Mouse (Mus musculus) hindbrain, postnatal 0 days (tissue): Measurements from ENCODE around the gene Bglap3. TPM values are rescaled to one million over a fixed set of nuclear protein-coding genes. Genes with fewer than 3 reads are reported as not detected.
A peak's percentile ranks its signal among the peaks of the same experiment; 100 is the strongest.
"Not testable (repeated sequence)": the region's sequence is repeated elsewhere in the genome, so short reads cannot be mapped to it uniquely, and the experiment has no call there.

Experiments used
- ATAC-seq: fragments of 200-750 bp; cut with Nextera tagmentation; 2 replicates; pipeline ENCODE4 v1.8.0; 2017; ENCODE audit warnings: mild to moderate bottlenecking, moderate TSS enrichment, moderate library complexity
- DNase-seq: peaks from one replicate; pipeline ENCODE4 v3.0.0-alpha.2; 2015; ENCODE audit warnings: low spot score
- H3K27ac ChIP-seq: fragments of 300-500 bp; sonication (generic); 2 replicates; pipeline ENCODE4 v1.5.1; 2014; ENCODE audit warnings: mild to moderate bottlenecking
- H3K27me3 ChIP-seq: fragments of 300-500 bp; sonication (generic); 2 replicates; pipeline ENCODE4 v1.6.1; 2014; ENCODE audit warnings: low read length, mixed read lengths; ENCODE audit not compliant: insufficient read depth
- H3K36me3 ChIP-seq: fragments of 300-500 bp; sonication (generic); 2 replicates; pipeline ENCODE4 v1.6.1; 2014; ENCODE audit warnings: low read length, mixed read lengths; ENCODE audit not compliant: insufficient read depth
- H3K4me1 ChIP-seq: fragments of 300-500 bp; sonication (generic); 2 replicates; pipeline ENCODE4 v1.6.1; 2014; ENCODE audit warnings: antibody characterized with exemption, low read length, mixed read lengths; ENCODE audit not compliant: insufficient read depth
- H3K4me2 ChIP-seq: fragments of 300-500 bp; sonication (generic); 2 replicates; pipeline ENCODE4 v1.6.1; 2014; ENCODE audit warnings: low read depth, mild to moderate bottlenecking, low read length, moderate library complexity, mixed read lengths
- H3K4me3 ChIP-seq: fragments of 300-500 bp; sonication (generic); 2 replicates; pipeline ENCODE4 v1.5.1; 2014; ENCODE audit warnings: low read length
- H3K9ac ChIP-seq: fragments of 300-500 bp; sonication (generic); replicated peaks from 2 replicates; pipeline ENCODE4 v1.6.1; 2014; ENCODE audit warnings: mild to moderate bottlenecking, low read length, moderate library complexity, mixed read lengths
- H3K9me3 ChIP-seq: fragments of 300-500 bp; sonication (generic); 2 replicates; pipeline ENCODE4 v1.6.1; 2016; ENCODE audit warnings: low read length, mixed read lengths
- CTCF ChIP-seq: IDR thresholded peaks from 2 replicates; pipeline ENCODE4 v1.5.1; 2016; ENCODE audit warnings: antibody characterized with exemption, control low read depth, low read depth
- WGBS: fragments of 180-500 bp; shearing (Covaris S2); extraction: QIAGEN DNeasy Blood & Tissue Kit; methylation state at CpG from one replicate; pipeline ENCODE4 v1.1.7; 2014; 5-methylcytosine and 5-hydroxymethylcytosine counted together
- polyA plus RNA-seq: library from polyadenylated mRNA; unstranded; fragments of >200 nt; fragmentation: Nextera tagmentation; extraction: Ambion mirVana; gene quantifications from 2 replicates; pipeline ENCODE4 v1.2.1, GENCODE M21; 2015
- total RNA-seq: library from RNA; depleted of rRNA; stranded (reverse); fragments of >200 nt; gene quantifications from 2 replicates; pipeline ENCODE4 v1.2.3, GENCODE M21; 2014; rRNA removed

Bglap3 gene
- total RNA-seq (not detected in 2 replicates), polyA plus RNA-seq (0.15 TPM in 1 of 2 replicates, not detected in the other)

- H3K36me3 ChIP-seq, H3K4me2 ChIP-seq, ATAC-seq, H3K4me1 ChIP-seq, H3K9me3 ChIP-seq, H3K9ac ChIP-seq, H3K27ac ChIP-seq, DNase-seq, H3K27me3 ChIP-seq, H3K4me3 ChIP-seq: not testable (repeated sequence)
- WGBS = 94% methylated on average over 9 of the region's 9 CpGs
Measured at GRCm38 (mm10) chr3:88372643-88373042, at the start of gene Bglap3. Bglap3 (minus strand) TSS chr3:88372743.

GRCm38 (mm10) chr3:88422020-88422720 lies 49.6 kb upstream of the Bglap3 start:
- peak overlapping the region; percentile 16; the same call in 1 of the 2 replicates for H3K4me2 ChIP-seq
- no peak overlapping the region for H3K9ac ChIP-seq
- no peak overlapping the region; the same call in 1 of the 2 replicates for H3K4me3 ChIP-seq
- peak overlapping the region; percentile 32; the same call in 1 of the 2 replicates for H3K27ac ChIP-seq
- no peaks in the 10 kb centered on the region for H3K27me3 ChIP-seq
- TF ChIP-seq CTCF = peak; percentile 13; the same call in 1 of the 2 replicates
- ATAC-seq (peak; percentile 11; the same call in 1 of the 2 replicates), DNase-seq (peak; percentile 72)
- WGBS = 29% methylated on average over 9 of the region's 9 CpGs
- H3K9me3 ChIP-seq = no peaks in the 10 kb centered on the region
- peaks cover 23% of the 10 kb centered on the region; the same call in 1 of the 2 replicates for H3K36me3 ChIP-seq
- H3K4me1 ChIP-seq = peaks cover 10% of the 10 kb centered on the region

- Histone ChIP-seq H3K4me1 (peaks cover 10% of the 10 kb centered on the region), H3K9me3 (no peaks in the 10 kb centered on the region), H3K27me3 (no peaks in the 10 kb centered on the region), H3K4me3 (no peak overlapping the region), H3K36me3 (peaks cover 28% of the 10 kb centered on the region), H3K9ac (no peak overlapping the region), H3K27ac (no peak overlapping the region), H3K4me2 (no peak overlapping the region)
- DNase-seq (no peak), ATAC-seq (no peak)
- 96% methylated on average over 19 of the region's 19 CpGs for WGBS
- no peak for TF ChIP-seq CTCF
Measured at GRCm38 (mm10) chr3:88420771-88421170, 48.2 kb upstream of the Bglap3 start.

- no peak overlapping the region for H3K27ac ChIP-seq
- H3K36me3 ChIP-seq = peaks cover 38% of the 10 kb centered on the region
- TF ChIP-seq CTCF = no peak
- peaks cover 5% of the 10 kb centered on the region; the same call in 1 of the 2 replicates for H3K4me1 ChIP-seq
- H3K9ac ChIP-seq = no peak overlapping the region
- H3K4me3 ChIP-seq = no peak overlapping the region
- no peaks in the 10 kb centered on the region for H3K27me3 ChIP-seq
- WGBS = 86% methylated on average over 6 of the region's 6 CpGs
- H3K9me3 ChIP-seq = no peaks in the 10 kb centered on the region
- H3K4me2 ChIP-seq = no peak overlapping the region
- ATAC-seq (no peak), DNase-seq (no peak)
Measured at GRCm38 (mm10) chr3:88418016-88418415, 45.5 kb upstream of the Bglap3 start.

- Histone ChIP-seq H3K4me2 (no peak overlapping the region), H3K36me3 (peaks cover 47% of the 10 kb centered on the region), H3K9ac (no peak overlapping the region), H3K4me3 (no peak overlapping the region), H3K4me1 (no peaks in the 10 kb centered on the region), H3K9me3 (no peaks in the 10 kb centered on the region), H3K27ac (no peak overlapping the region), H3K27me3 (no peaks in the 10 kb centered on the region)
- TF ChIP-seq CTCF = no peak
- DNase-seq = no peak
- WGBS = 86% methylated on average over 4 of the region's 4 CpGs
- no peak for ATAC-seq
Measured at GRCm38 (mm10) chr3:88415668-88416067, 43.1 kb upstream of the Bglap3 start.

GRCm38 (mm10) chr3:88412636-88413035 lies 40.1 kb upstream of the Bglap3 start:
- Histone ChIP-seq H3K4me2 (no peak overlapping the region), H3K9me3 (no peaks in the 10 kb centered on the region), H3K36me3 (peaks cover 31% of the 10 kb centered on the region), H3K4me3 (no peak overlapping the region), H3K27me3 (no peaks in the 10 kb centered on the region), H3K4me1 (no peaks in the 10 kb centered on the region), H3K27ac (no peak overlapping the region), H3K9ac (no peak overlapping the region)
- TF ChIP-seq CTCF = no peak
- no peak for ATAC-seq
- 88% methylated on average over 11 of the region's 11 CpGs for WGBS
- no peak for DNase-seq

GRCm38 (mm10) chr3:88411681-88412080 lies 39.1 kb upstream of the Bglap3 start:
- Histone ChIP-seq H3K27ac (no peak overlapping the region), H3K4me1 (no peaks in the 10 kb centered on the region), H3K4me3 (no peak overlapping the region), H3K4me2 (no peak overlapping the region), H3K36me3 (peaks cover 31% of the 10 kb centered on the region), H3K27me3 (no peaks in the 10 kb centered on the region), H3K9me3 (no peaks in the 10 kb centered on the region), H3K9ac (no peak overlapping the region)
- TF ChIP-seq CTCF = no peak
- ATAC-seq (no peak), DNase-seq (no peak)
- WGBS = 83% methylated on average over 4 of the region's 4 CpGs
